Mouse (Mus musculus) stomach, embryonic 16.5 days (tissue): ENCODE data around the gene Rap1gap. TPM values are rescaled to one million over a fixed set of nuclear protein-coding genes. Genes with fewer than 3 reads are reported as not detected.

Source experiments
- ATAC-seq: fragments of 200-750 bp; cut with Nextera tagmentation; 2 replicates; pipeline ENCODE4 v1.8.0; 2017; ENCODE audit warnings: moderate number of reproducible peaks, moderate TSS enrichment; ENCODE audit not compliant: insufficient read depth, low FRiP score
- H3K27ac ChIP-seq: fragments of 300-500 bp; sonication (generic); 2 replicates; pipeline ENCODE4 v1.5.1; 2014; ENCODE audit warnings: low read length
- H3K27me3 ChIP-seq: fragments of 300-500 bp; sonication (generic); 2 replicates; pipeline ENCODE4 v1.6.1; 2014; ENCODE audit warnings: low read length, control low read depth, mixed read lengths; ENCODE audit not compliant: control insufficient read depth, insufficient read depth
- H3K36me3 ChIP-seq: fragments of 300-500 bp; sonication (generic); 2 replicates; pipeline ENCODE4 v1.6.1; 2014; ENCODE audit warnings: low read length; ENCODE audit not compliant: control insufficient read depth, insufficient read depth
- H3K4me1 ChIP-seq: fragments of 300-500 bp; sonication (generic); 2 replicates; pipeline ENCODE4 v1.6.1; 2014; ENCODE audit warnings: low read length, control low read depth, mixed read lengths; ENCODE audit not compliant: control insufficient read depth, insufficient read depth
- H3K4me2 ChIP-seq: fragments of 300-500 bp; sonication (generic); 2 replicates; pipeline ENCODE4 v1.6.1; 2014; ENCODE audit warnings: low read depth, low read length, mixed read lengths
- H3K4me3 ChIP-seq: fragments of 300-500 bp; sonication (generic); replicated peaks from 2 replicates; pipeline ENCODE4 v1.5.1; 2014; ENCODE audit warnings: mild to moderate bottlenecking, low read length
- H3K9ac ChIP-seq: fragments of 300-500 bp; sonication (generic); 2 replicates; pipeline ENCODE4 v1.6.1; 2014; ENCODE audit warnings: low read length
- H3K9me3 ChIP-seq: fragments of 300-500 bp; sonication (generic); replicated peaks from 2 replicates; pipeline ENCODE4 v1.6.1; 2016; ENCODE audit warnings: low read length, control low read depth; ENCODE audit not compliant: control insufficient read depth
- WGBS: fragments of 180-500 bp; shearing (Covaris S2); extraction: QIAGEN DNeasy Blood & Tissue Kit; methylation state at CpG from one replicate; pipeline ENCODE4 v1.1.7; 2014; 5-methylcytosine and 5-hydroxymethylcytosine counted together
- polyA plus RNA-seq: library from polyadenylated mRNA; unstranded; fragments of >200 nt; fragmentation: Nextera tagmentation; extraction: Ambion mirVana; gene quantifications from 2 replicates; pipeline ENCODE4 v1.2.1, GENCODE M21; 2015

The Rap1gap gene
- polyA plus RNA-seq, 1 experiment from 2014 or later = 58.1 TPM

GRCm38 (mm10) chr4:137748726-137749125, 84.2 kb downstream of the Rap1gap start:
- no peak for ATAC-seq
- no peaks in the 10 kb centered on the region for H3K9me3 ChIP-seq
- H3K4me1 ChIP-seq = peaks cover 20% of the 10 kb centered on the region
- no peak overlapping the region for H3K27ac ChIP-seq
- 67% methylated on average over 4 of the region's 4 CpGs for WGBS
- H3K4me3 ChIP-seq = no peak overlapping the region
- H3K36me3 ChIP-seq = no peaks in the 10 kb centered on the region
- H3K4me2 ChIP-seq = no peak overlapping the region
- no peak overlapping the region for H3K9ac ChIP-seq
- no peaks in the 10 kb centered on the region for H3K27me3 ChIP-seq

DNA sequence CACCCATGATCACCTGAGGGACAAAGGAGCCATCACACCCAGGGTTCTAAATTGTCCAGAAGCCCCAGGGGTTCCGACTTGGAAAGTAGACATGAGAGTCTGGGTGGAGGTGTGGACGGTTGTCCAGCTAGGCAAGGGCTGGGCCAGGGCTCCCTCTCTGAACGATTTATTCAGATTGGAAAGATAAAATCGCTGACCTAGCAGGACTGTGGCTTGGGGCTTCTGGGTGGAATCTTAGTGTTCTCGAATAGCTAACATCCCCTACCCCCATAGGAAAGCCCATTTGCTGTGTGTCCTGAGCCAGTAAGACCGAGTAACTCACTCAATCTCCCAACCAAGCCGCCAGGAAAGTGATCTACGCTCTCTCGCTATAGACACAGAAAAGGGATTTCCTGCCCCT, 85.2 kb downstream of the Rap1gap start:
- no peak overlapping the region for H3K27ac ChIP-seq
- no peak for ATAC-seq
- no peaks in the 10 kb centered on the region for H3K36me3 ChIP-seq
- 63% methylated on average over 9 of the region's 9 CpGs for WGBS
- H3K4me1 ChIP-seq = peaks cover 20% of the 10 kb centered on the region
- H3K4me3 ChIP-seq = no peak overlapping the region
- H3K9me3 ChIP-seq = no peaks in the 10 kb centered on the region
- H3K9ac ChIP-seq = no peak overlapping the region
- H3K4me2 ChIP-seq = no peak overlapping the region
- no peaks in the 10 kb centered on the region for H3K27me3 ChIP-seq

DNA sequence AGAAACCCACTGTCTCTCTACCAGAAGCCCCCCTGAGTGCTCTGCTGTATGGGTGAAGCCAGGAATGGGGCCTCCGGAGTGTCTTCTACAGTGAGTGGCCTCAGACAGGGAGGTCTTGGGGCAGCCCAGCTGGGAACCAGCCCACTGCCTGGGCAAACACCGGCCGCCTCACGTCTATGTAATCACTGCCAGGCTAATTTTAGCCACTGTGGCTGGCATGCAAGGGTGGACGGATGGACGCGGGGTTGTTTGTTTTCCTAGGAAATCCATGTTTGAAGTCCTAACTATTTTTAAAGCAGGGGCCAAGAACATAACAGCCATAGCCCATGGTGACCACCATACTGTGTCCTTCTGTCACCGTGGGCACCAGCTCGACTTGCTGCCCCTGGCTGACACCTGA, 85.6 kb downstream of the Rap1gap start:
- H3K27me3 ChIP-seq = no peaks in the 10 kb centered on the region
- no peaks in the 10 kb centered on the region for H3K36me3 ChIP-seq
- no peak for ATAC-seq
- H3K4me1 ChIP-seq = peaks cover 20% of the 10 kb centered on the region
- H3K9me3 ChIP-seq = no peaks in the 10 kb centered on the region
- no peak overlapping the region for H3K27ac ChIP-seq
- no peak overlapping the region for H3K9ac ChIP-seq
- no peak overlapping the region for H3K4me3 ChIP-seq
- no peak overlapping the region for H3K4me2 ChIP-seq
- 69% methylated on average over 9 of the region's 9 CpGs for WGBS

DNA sequence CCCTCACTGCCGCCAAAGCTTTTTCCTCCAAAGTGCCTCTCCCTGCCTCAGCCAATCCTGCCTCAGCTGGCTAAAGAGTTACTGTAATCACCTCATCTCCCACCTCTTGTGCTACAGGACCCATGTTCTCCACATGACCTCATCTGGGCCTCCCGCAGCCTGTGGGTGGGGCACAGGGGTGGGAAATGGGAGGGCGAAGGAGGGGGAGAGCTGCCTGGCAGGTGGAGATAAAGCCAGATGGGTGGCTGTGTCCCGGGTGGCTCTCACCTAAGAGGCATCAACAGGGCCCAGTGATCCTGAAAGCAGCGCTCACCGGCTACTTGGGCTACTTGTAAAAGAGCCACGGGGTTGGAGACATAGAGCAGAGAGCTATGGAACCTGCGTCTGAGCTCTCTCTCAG, 86.8 kb downstream of the Rap1gap start:
- no peak overlapping the region for H3K4me2 ChIP-seq
- 45% methylated on average over 8 of the region's 8 CpGs for WGBS
- no peaks in the 10 kb centered on the region for H3K9me3 ChIP-seq
- H3K4me1 ChIP-seq = peaks cover 20% of the 10 kb centered on the region
- H3K4me3 ChIP-seq = no peak overlapping the region
- no peaks in the 10 kb centered on the region for H3K36me3 ChIP-seq
- ATAC-seq = peak; percentile 81
- H3K9ac ChIP-seq = no peak overlapping the region
- peak overlapping the region; percentile 72 for H3K27ac ChIP-seq
- H3K27me3 ChIP-seq = no peaks in the 10 kb centered on the region

DNA sequence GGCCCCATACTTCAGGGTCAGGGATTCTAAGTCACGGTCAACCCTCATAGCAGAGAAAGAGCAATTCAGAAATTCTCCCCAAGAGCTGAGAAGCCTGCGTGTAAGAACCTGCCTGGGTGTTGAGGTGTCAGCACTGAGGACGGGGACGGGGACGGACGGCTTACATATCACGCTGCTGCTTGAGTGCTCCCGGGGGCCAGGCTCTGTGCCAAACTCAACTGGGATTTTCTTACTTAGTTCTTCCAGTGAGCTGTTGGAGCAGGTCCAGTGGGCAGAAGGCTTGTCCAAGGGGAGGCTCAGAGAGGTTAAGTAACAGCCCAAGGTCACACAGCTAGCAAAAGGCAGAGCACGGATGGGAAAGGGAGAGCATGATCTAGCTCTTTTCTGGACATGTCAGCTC, 87.2 kb downstream of the Rap1gap start:
- H3K27ac ChIP-seq = peak overlapping the region; percentile 72
- H3K36me3 ChIP-seq = no peaks in the 10 kb centered on the region
- H3K4me2 ChIP-seq = no peak overlapping the region
- H3K4me3 ChIP-seq = no peak overlapping the region
- H3K9ac ChIP-seq = no peak overlapping the region
- peak; percentile 63; the same call in 1 of the 2 replicates for ATAC-seq
- H3K9me3 ChIP-seq = no peaks in the 10 kb centered on the region
- peaks cover 20% of the 10 kb centered on the region for H3K4me1 ChIP-seq
- WGBS = 42% methylated on average over 9 of the region's 9 CpGs
- no peaks in the 10 kb centered on the region for H3K27me3 ChIP-seq

- Histone ChIP-seq H3K4me2 (no peak overlapping the region), H3K4me1 (peaks cover 20% of the 10 kb centered on the region), H3K36me3 (no peaks in the 10 kb centered on the region), H3K27ac (no peak overlapping the region), H3K9me3 (no peaks in the 10 kb centered on the region), H3K4me3 (no peak overlapping the region), H3K27me3 (no peaks in the 10 kb centered on the region), H3K9ac (no peak overlapping the region)
- no peak for ATAC-seq
- 75% methylated on average over 15 of the region's 15 CpGs for WGBS
These were observed 87.9 kb downstream of the Rap1gap start for GRCm38 (mm10) chr4:137752471-137752870.

GRCm38 (mm10) chr4:137753199-137753598, 88.7 kb downstream of the Rap1gap start:
- no peak for ATAC-seq
- no peaks in the 10 kb centered on the region for H3K36me3 ChIP-seq
- H3K27ac ChIP-seq = no peak overlapping the region
- no peaks in the 10 kb centered on the region for H3K9me3 ChIP-seq
- no peaks in the 10 kb centered on the region for H3K27me3 ChIP-seq
- H3K4me2 ChIP-seq = no peak overlapping the region
- WGBS = 73% methylated on average over 7 of the region's 7 CpGs
- H3K9ac ChIP-seq = no peak overlapping the region
- peaks cover 20% of the 10 kb centered on the region for H3K4me1 ChIP-seq
- no peak overlapping the region for H3K4me3 ChIP-seq

DNA sequence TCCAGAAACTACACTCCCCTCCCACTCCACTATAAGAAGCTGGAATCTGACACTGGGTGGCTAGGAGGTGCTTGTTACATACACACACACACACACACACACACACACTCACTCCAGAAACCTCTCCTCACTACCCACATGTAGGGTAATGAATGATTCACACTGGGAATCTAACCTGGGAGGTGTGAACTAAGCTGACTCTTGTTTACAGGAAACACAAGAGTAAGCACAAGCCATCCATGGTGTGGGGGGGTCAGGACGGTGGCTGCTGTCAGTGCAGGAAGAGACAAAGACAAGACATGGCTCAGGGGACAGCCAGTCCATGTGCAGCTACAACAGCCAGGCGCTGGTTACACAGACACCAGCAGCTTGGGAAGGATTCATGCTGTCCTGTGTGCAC, 89.9 kb downstream of the Rap1gap start:
- 61% methylated on average over 2 of the region's 2 CpGs for WGBS
- H3K27ac ChIP-seq = no peak overlapping the region

GRCm38 (mm10) chr4:137762886-137763285, 98.4 kb downstream of the Rap1gap start:
- Histone ChIP-seq H3K4me2 (no peak overlapping the region), H3K36me3 (no peaks in the 10 kb centered on the region), H3K9me3 (no peaks in the 10 kb centered on the region), H3K27ac (no peak overlapping the region), H3K27me3 (no peaks in the 10 kb centered on the region), H3K9ac (no peak overlapping the region), H3K4me3 (no peak overlapping the region), H3K4me1 (peaks cover 16% of the 10 kb centered on the region)
- WGBS = 82% methylated on average over 9 of the region's 9 CpGs
- no peak for ATAC-seq

More for the DNA sequence above, 89.9 kb downstream of the Rap1gap start:
- H3K9ac ChIP-seq = no peak overlapping the region
- no peaks in the 10 kb centered on the region for H3K27me3 ChIP-seq
- H3K4me1 ChIP-seq = peaks cover 20% of the 10 kb centered on the region
- H3K4me2 ChIP-seq = no peak overlapping the region
- no peak overlapping the region for H3K4me3 ChIP-seq
- no peaks in the 10 kb centered on the region for H3K9me3 ChIP-seq
- no peaks in the 10 kb centered on the region for H3K36me3 ChIP-seq
- no peak for ATAC-seq
